Mouse (Mus musculus): ENCODE data around the gene Frmpd3. TPM values are rescaled to one million over a fixed set of nuclear protein-coding genes. Genes with fewer than 3 reads are reported as not detected.
A peak's percentile ranks its signal among the peaks of the same experiment; 100 is the strongest.

The Frmpd3 gene
- polyA plus RNA-seq, 1 experiment from 2014 or later: 0.62 TPM

GRCm38 (mm10) chrX:140429985-140430384 is 87.9 kb downstream of the Frmpd3 start:
- Histone ChIP-seq H3K4me2 (ENCODE audit: low read depth, low read length) (no peak overlapping the region), H3K27ac (replicated peaks; ENCODE audit: low read depth, low read length) (no peak overlapping the region), H3K9me3 (replicated peaks; ENCODE audit: control insufficient read depth, low read length) (no peaks in the 10 kb centered on the region), H3K9ac (replicated peaks; ENCODE audit: low read length) (no peak overlapping the region), H3K4me1 (ENCODE audit: control insufficient read depth, insufficient read depth, low read length) (no peaks in the 10 kb centered on the region), H3K36me3 (replicated peaks; ENCODE audit: control insufficient read depth, insufficient read depth, low read depth, low read length) (no peaks in the 10 kb centered on the region), H3K4me3 (ENCODE audit: low read depth, low read length) (no peak overlapping the region), H3K27me3 (ENCODE audit: control insufficient read depth, insufficient read depth, low read length) (no peaks in the 10 kb centered on the region)
- no peak for ATAC-seq (replicated peaks; ENCODE audit: insufficient number of reproducible peaks, low FRiP score, low TSS enrichment, low read depth)
- WGBS: 88% methylated on average over 5 of the region's 5 CpGs
- no peak for DNase-seq (ENCODE audit: low spot score)

- ATAC-seq (replicated peaks; ENCODE audit: insufficient number of reproducible peaks, low FRiP score, low TSS enrichment, low read depth) (no peak), DNase-seq (ENCODE audit: low spot score) (no peak)
- Histone ChIP-seq H3K27ac (replicated peaks; ENCODE audit: low read depth, low read length) (no peak overlapping the region), H3K36me3 (replicated peaks; ENCODE audit: control insufficient read depth, insufficient read depth, low read depth, low read length) (no peaks in the 10 kb centered on the region), H3K4me2 (ENCODE audit: low read depth, low read length) (no peak overlapping the region), H3K4me1 (ENCODE audit: control insufficient read depth, insufficient read depth, low read length) (no peaks in the 10 kb centered on the region), H3K9me3 (replicated peaks; ENCODE audit: control insufficient read depth, low read length) (no peaks in the 10 kb centered on the region), H3K27me3 (ENCODE audit: control insufficient read depth, insufficient read depth, low read length) (no peaks in the 10 kb centered on the region), H3K9ac (replicated peaks; ENCODE audit: low read length) (no peak overlapping the region), H3K4me3 (ENCODE audit: low read depth, low read length) (no peak overlapping the region)
- WGBS: 86% methylated on average over 12 of the region's 12 CpGs
Observed at GRCm38 (mm10) chrX:140430506-140430905, 88.4 kb downstream of the Frmpd3 start.

GRCm38 (mm10) chrX:140431981-140432380 is 89.9 kb downstream of the Frmpd3 start:
- no peaks in the 10 kb centered on the region for H3K36me3 ChIP-seq (replicated peaks; ENCODE audit: control insufficient read depth, insufficient read depth, low read depth, low read length)
- no peaks in the 10 kb centered on the region for H3K4me1 ChIP-seq (ENCODE audit: control insufficient read depth, insufficient read depth, low read length)
- H3K9me3 ChIP-seq (replicated peaks; ENCODE audit: control insufficient read depth, low read length): no peaks in the 10 kb centered on the region
- no peak overlapping the region for H3K4me3 ChIP-seq (ENCODE audit: low read depth, low read length)
- no peak overlapping the region for H3K27ac ChIP-seq (replicated peaks; ENCODE audit: low read depth, low read length)
- H3K4me2 ChIP-seq (ENCODE audit: low read depth, low read length): no peak overlapping the region
- WGBS: 80% methylated on average over 15 of the region's 15 CpGs
- H3K27me3 ChIP-seq (ENCODE audit: control insufficient read depth, insufficient read depth, low read length): no peaks in the 10 kb centered on the region
- no peak for ATAC-seq (replicated peaks; ENCODE audit: insufficient number of reproducible peaks, low FRiP score, low TSS enrichment, low read depth)
- DNase-seq (ENCODE audit: low spot score): no peak
- H3K9ac ChIP-seq (replicated peaks; ENCODE audit: low read length): no peak overlapping the region

GRCm38 (mm10) chrX:140432786-140433185 is 90.7 kb downstream of the Frmpd3 start:
- no peaks in the 10 kb centered on the region for H3K36me3 ChIP-seq (replicated peaks; ENCODE audit: control insufficient read depth, insufficient read depth, low read depth, low read length)
- H3K4me2 ChIP-seq (ENCODE audit: low read depth, low read length): no peak overlapping the region
- ATAC-seq (replicated peaks; ENCODE audit: insufficient number of reproducible peaks, low FRiP score, low TSS enrichment, low read depth): no peak
- no peak overlapping the region for H3K27ac ChIP-seq (replicated peaks; ENCODE audit: low read depth, low read length)
- H3K4me3 ChIP-seq (ENCODE audit: low read depth, low read length): no peak overlapping the region
- no peak for DNase-seq (ENCODE audit: low spot score)
- no peak overlapping the region for H3K9ac ChIP-seq (replicated peaks; ENCODE audit: low read length)
- H3K27me3 ChIP-seq (ENCODE audit: control insufficient read depth, insufficient read depth, low read length): no peaks in the 10 kb centered on the region
- H3K4me1 ChIP-seq (ENCODE audit: control insufficient read depth, insufficient read depth, low read length): no peaks in the 10 kb centered on the region
- WGBS: 91% methylated on average over 11 of the region's 11 CpGs
- H3K9me3 ChIP-seq (replicated peaks; ENCODE audit: control insufficient read depth, low read length): no peaks in the 10 kb centered on the region

- no peaks in the 10 kb centered on the region for H3K4me1 ChIP-seq (ENCODE audit: control insufficient read depth, insufficient read depth, low read length)
- H3K4me2 ChIP-seq (ENCODE audit: low read depth, low read length): no peak overlapping the region
- H3K9ac ChIP-seq (replicated peaks; ENCODE audit: low read length): no peak overlapping the region
- no peaks in the 10 kb centered on the region for H3K27me3 ChIP-seq (ENCODE audit: control insufficient read depth, insufficient read depth, low read length)
- no peaks in the 10 kb centered on the region for H3K9me3 ChIP-seq (replicated peaks; ENCODE audit: control insufficient read depth, low read length)
- DNase-seq (ENCODE audit: low spot score): no peak
- no peaks in the 10 kb centered on the region for H3K36me3 ChIP-seq (replicated peaks; ENCODE audit: control insufficient read depth, insufficient read depth, low read depth, low read length)
- ATAC-seq (replicated peaks; ENCODE audit: insufficient number of reproducible peaks, low FRiP score, low TSS enrichment, low read depth): no peak
- no peak overlapping the region for H3K4me3 ChIP-seq (ENCODE audit: low read depth, low read length)
- no peak overlapping the region for H3K27ac ChIP-seq (replicated peaks; ENCODE audit: low read depth, low read length)
Observed at GRCm38 (mm10) chrX:140437906-140438305, 95.8 kb downstream of the Frmpd3 start.

GRCm38 (mm10) chrX:140445551-140445950 is 103.5 kb downstream of the Frmpd3 start:
- DNase-seq (ENCODE audit: low spot score): no peak
- Histone ChIP-seq H3K4me2 (ENCODE audit: low read depth, low read length) (no peak overlapping the region), H3K9ac (replicated peaks; ENCODE audit: low read length) (no peak overlapping the region), H3K36me3 (replicated peaks; ENCODE audit: control insufficient read depth, insufficient read depth, low read depth, low read length) (no peaks in the 10 kb centered on the region), H3K4me1 (ENCODE audit: control insufficient read depth, insufficient read depth, low read length) (no peaks in the 10 kb centered on the region), H3K27ac (replicated peaks; ENCODE audit: low read depth, low read length) (no peak overlapping the region), H3K27me3 (ENCODE audit: control insufficient read depth, insufficient read depth, low read length) (no peaks in the 10 kb centered on the region), H3K4me3 (ENCODE audit: low read depth, low read length) (no peak overlapping the region), H3K9me3 (replicated peaks; ENCODE audit: control insufficient read depth, low read length) (no peaks in the 10 kb centered on the region)
- WGBS: 73% methylated on average over 13 of the region's 13 CpGs
- no peak for ATAC-seq (replicated peaks; ENCODE audit: insufficient number of reproducible peaks, low FRiP score, low TSS enrichment, low read depth)

GRCm38 (mm10) chrX:140450071-140450470 is 108.0 kb downstream of the Frmpd3 start:
- no peak overlapping the region for H3K4me3 ChIP-seq (ENCODE audit: low read depth, low read length)
- ATAC-seq (replicated peaks; ENCODE audit: insufficient number of reproducible peaks, low FRiP score, low TSS enrichment, low read depth) (no peak), DNase-seq (ENCODE audit: low spot score) (no peak)
- H3K9me3 ChIP-seq (replicated peaks; ENCODE audit: control insufficient read depth, low read length): no peaks in the 10 kb centered on the region
- 72% methylated on average over 3 of the region's 3 CpGs for WGBS
- H3K4me2 ChIP-seq (ENCODE audit: low read depth, low read length): no peak overlapping the region
- H3K27me3 ChIP-seq (ENCODE audit: control insufficient read depth, insufficient read depth, low read length): no peaks in the 10 kb centered on the region
- H3K27ac ChIP-seq (replicated peaks; ENCODE audit: low read depth, low read length): no peak overlapping the region
- no peak overlapping the region for H3K9ac ChIP-seq (replicated peaks; ENCODE audit: low read length)
- no peaks in the 10 kb centered on the region for H3K36me3 ChIP-seq (replicated peaks; ENCODE audit: control insufficient read depth, insufficient read depth, low read depth, low read length)
- no peaks in the 10 kb centered on the region for H3K4me1 ChIP-seq (ENCODE audit: control insufficient read depth, insufficient read depth, low read length)

GRCm38 (mm10) chrX:140456279-140456731 is 114.2 kb downstream of the Frmpd3 start, which contains the start of gene Prps1:
TSS of gene Prps1 (plus strand) at chrX:140456613.
- Histone ChIP-seq H3K9ac (replicated peaks; ENCODE audit: low read length) (peak within 1 kb of the TSS; percentile 60), H3K4me2 (ENCODE audit: low read depth, low read length) (peak within 1 kb of the TSS; percentile 32), H3K27ac (replicated peaks; ENCODE audit: low read depth, low read length) (no peak within 1 kb of the TSS; the same call in 1 of the 2 replicates), H3K36me3 (replicated peaks; ENCODE audit: control insufficient read depth, insufficient read depth, low read depth, low read length) (no peaks in the 10 kb centered on the region), H3K4me1 (ENCODE audit: control insufficient read depth, insufficient read depth, low read length) (no peaks in the 10 kb centered on the region), H3K27me3 (ENCODE audit: control insufficient read depth, insufficient read depth, low read length) (no peaks in the 10 kb centered on the region), H3K4me3 (ENCODE audit: low read depth, low read length) (peak within 1 kb of the TSS; percentile 55), H3K9me3 (replicated peaks; ENCODE audit: control insufficient read depth, low read length) (no peaks in the 10 kb centered on the region)
- DNase-seq (ENCODE audit: low spot score): peak; percentile 93
- peak; percentile 86 for ATAC-seq (replicated peaks; ENCODE audit: insufficient number of reproducible peaks, low FRiP score, low TSS enrichment, low read depth)
- 25% methylated on average over 26 of the region's 26 CpGs for WGBS
